Comparison of ENCODE assay signal across 9 mouse cellular contexts in genomic region chr2:44103742-44104141, GRCm38 (mm10).
DNase-seq lines count a peak whose midpoint lies in the region; ATAC-seq and TF ChIP-seq lines count a peak whose summit lies in the region.
"Had no signal": no experiment of that assay in that cellular context is flagged by ENCODE, and none has a peak within 500 bp of the region (broad histone marks: within the 10 kb centered on the region; RNA-seq: fewer than 3 reads in every experiment).

No protein-coding gene starts in this region.

- H3K4me1 ChIP-seq in heart, embryonic 10.5 days, result peaks cover 9% of the 10 kb centered on the region
- no peaks in the 10 kb centered on the region for H3K4me1 ChIP-seq in CH12.LX (ENCODE audit: control insufficient read depth in 1 of 2, insufficient read depth in 2 of 2)
- H3K4me1 ChIP-seq in embryonic facial prominence, embryonic 13.5 days, result peaks cover 21% of the 10 kb centered on the region

- no peaks in the 10 kb centered on the region for H3K27me3 ChIP-seq in heart, embryonic 10.5 days (ENCODE audit: insufficient read depth, poor library complexity, severe bottlenecking)
- H3K27me3 ChIP-seq in CH12.LX (replicated peaks), result no peaks in the 10 kb centered on the region
- H3K27me3 ChIP-seq in embryonic facial prominence, embryonic 13.5 days, result no peaks in the 10 kb centered on the region

- ATAC-seq in embryonic facial prominence, embryonic 13.5 days (ENCODE audit: insufficient number of reproducible peaks, insufficient read depth, low FRiP score, low TSS enrichment, low read depth), result no peak

- H3K4me3 ChIP-seq in heart, embryonic 10.5 days, result no peak overlapping the region
- H3K4me3 ChIP-seq in CH12.LX (replicated peaks in 1 of 3; ENCODE audit: low read depth in 2 of 3, low read length in 2 of 3, poor library complexity in 1 of 3), result no peak overlapping the region
- H3K4me3 ChIP-seq in embryonic facial prominence, embryonic 13.5 days, result no peak overlapping the region

- WGBS in heart, embryonic 10.5 days, result 88% methylated on average over 5 of the region's 5 CpGs
- 36% methylated on average over 5 of the region's 5 CpGs for WGBS in embryonic facial prominence, embryonic 13.5 days

- peak; percentile 35 to 43 for DNase-seq in heart, adult 18-20 months
- no peak for DNase-seq in heart, embryonic 10.5 days (ENCODE audit: low spot score)
- DNase-seq in CH12.LX (ENCODE audit: extremely low read depth), result no peak
- peak; percentile 12 to 46 for DNase-seq in kidney, postnatal 36 days
- no peak for DNase-seq in thymus, postnatal 10 days (ENCODE audit: low spot score in 2 of 2)
- no peak for DNase-seq in left cerebral cortex, adult 18-20 months (ENCODE audit: low spot score in 2 of 2)
- no peak for DNase-seq in frontal cortex, postnatal 25 days (ENCODE audit: low spot score in 2 of 2)

- peak; percentile 10 for TF ChIP-seq RAD21 in CH12.LX (IDR thresholded peaks at IDR 0.05; ENCODE audit: low read depth, low read length)

- 0 out of 4 replicates have a peak, but pooled peaks of 1 of the 2 experiments have one; percentile 16 for TF ChIP-seq CTCF in CH12.LX (conservative IDR thresholded peaks at IDR 0.05 in 1 of 2, IDR thresholded peaks at IDR 0.05 in 1 of 2; ENCODE audit: low read depth in 2 of 2, low read length in 2 of 2)

- H3K4me2 ChIP-seq in CH12.LX (ENCODE audit: insufficient read depth, low read depth, poor library complexity, severe bottlenecking), result no peak overlapping the region
- peak overlapping the region; percentile 45 for H3K4me2 ChIP-seq in embryonic facial prominence, embryonic 13.5 days

- no peak for TF ChIP-seq POLR2A in CH12.LX (IDR thresholded peaks at IDR 0.05; ENCODE audit: low read depth, low read length)

- H3K27ac ChIP-seq in heart, embryonic 10.5 days, result no peak overlapping the region
- no peak overlapping the region for H3K27ac ChIP-seq in CH12.LX (ENCODE audit: insufficient read depth, low read depth)
- peak overlapping the region; percentile 81; the same call in 1 of the 2 replicates for H3K27ac ChIP-seq in embryonic facial prominence, embryonic 13.5 days

- H3K9me3 ChIP-seq in heart, embryonic 10.5 days, result no peaks in the 10 kb centered on the region
- H3K9me3 ChIP-seq in CH12.LX (replicated peaks; ENCODE audit: low read length), result no peaks in the 10 kb centered on the region
- H3K9me3 ChIP-seq in embryonic facial prominence, embryonic 13.5 days, result no peaks in the 10 kb centered on the region
- H3K9me3 ChIP-seq: G1E had no signal

- no peaks in the 10 kb centered on the region for H3K36me3 ChIP-seq in heart, embryonic 10.5 days
- peaks cover 0 to 5% of the 10 kb centered on the region in 2 experiments for H3K36me3 ChIP-seq in CH12.LX (replicated peaks in 1 of 2; ENCODE audit: control insufficient read depth in 1 of 2, insufficient read depth in 1 of 2, low read length in 1 of 2)
- H3K36me3 ChIP-seq in embryonic facial prominence, embryonic 13.5 days, result no peaks in the 10 kb centered on the region
- H3K36me3 ChIP-seq: G1E had no signal

- no peak for TF ChIP-seq EP300 in CH12.LX (IDR thresholded peaks at IDR 0.05; ENCODE audit: low read length)

- in situ Hi-C loops in CH12.LX (cut with MboI; ENCODE audit: low pct_ligation_motif_present, low pct_unique_long_range_greater_than_20kb, low sequenced_read_pairs), result no loop called here

- H3K9ac ChIP-seq in CH12.LX (ENCODE audit: insufficient read depth, low read depth), result no peak overlapping the region
- no peak overlapping the region for H3K9ac ChIP-seq in embryonic facial prominence, embryonic 13.5 days

- no peaks in the 10 kb centered on the region for H3K79me2 ChIP-seq in CH12.LX (replicated peaks; ENCODE audit: control insufficient read depth, extremely low read depth, insufficient read depth, poor library complexity, severe bottlenecking)

- dilution Hi-C loops in CH12.LX (cut with MboI; ENCODE audit: extremely low pct_ligation_motif_present, extremely low pct_unique_long_range_greater_than_20kb, low sequenced_read_pairs), result no loop called here

TF ChIP-seq in CH12.LX, 34 proteins besides CTCF, POLR2A, EP300 and RAD21:
- no peak for TF ChIP-seq CHD1 (IDR thresholded peaks at IDR 0.05; ENCODE audit: low read depth, low read length)
- peak; percentile 18; the same call in 1 of the 2 replicates for TF ChIP-seq SMC3 (IDR thresholded peaks at IDR 0.05; ENCODE audit: low read depth, low read length)

Comparison
In these comparisons a context has a peak if more than half of its experiments do, and no peak if none do; other contexts are left out.
1. DNase-seq: peak in heart, adult 18-20 months (2 of 2) and kidney, postnatal 36 days (2 of 2); none in heart, embryonic 10.5 days (single experiment), CH12.LX (single experiment), thymus, postnatal 10 days (0 of 2), left cerebral cortex, adult 18-20 months (0 of 2) and frontal cortex, postnatal 25 days (0 of 2).